Mouse (Mus musculus) erythroblast, embryonic 14.5 days (primary cell): ENCODE data around the gene Asb18.

Experiments
- GATA1 ChIP-seq: IDR thresholded peaks from 2 replicates; pipeline ENCODE4 v1.6.1; 2012; ENCODE audit warnings: low read length, inconsistent platforms, mixed read lengths
- TAL1 ChIP-seq: IDR thresholded peaks from 3 replicates; pipeline ENCODE4 v1.6.1; 2012; ENCODE audit warnings: low read length, inconsistent platforms, mixed read lengths

GRCm38 (mm10) chr1:89927061-89927661 is 87.3 kb downstream of the Asb18 start:
- TF ChIP-seq TAL1 (no peak), GATA1 (no peak)
